Mouse (Mus musculus) spleen, postnatal 4 days (tissue): Measurements from ENCODE around the gene Fam71a.

Source experiments
- DNase-seq, 2 experiments: peaks; one replicate each; pipeline ENCODE4 v3.0.0; 2022; ENCODE audit warnings: low spot score in 2 of 2

The Fam71a gene

DNA sequence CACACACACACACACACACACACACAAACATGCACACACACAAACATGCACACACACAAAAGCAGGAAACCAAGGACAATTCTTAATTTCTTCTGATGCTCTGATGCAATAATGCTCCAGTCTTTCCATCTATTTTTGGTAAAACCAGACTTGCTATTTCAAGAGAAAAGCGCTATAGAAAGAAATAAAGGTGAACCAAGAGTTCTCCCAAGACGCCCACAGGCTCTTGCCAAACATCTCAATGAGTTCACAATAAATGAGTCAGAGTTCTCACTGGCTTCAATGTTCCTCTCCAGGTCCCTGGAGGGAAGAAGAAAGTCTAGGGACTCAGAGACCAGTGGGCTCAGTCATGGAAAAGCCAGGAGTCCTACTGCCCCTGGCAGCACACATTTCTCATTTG, 40.9 kb downstream of the Fam71a start:
- DNase-seq, result no peak

- DNase-seq, result no peak
Measured at GRCm38 (mm10) chr1:191122744-191123143, 41.9 kb downstream of the Fam71a start.

DNA sequence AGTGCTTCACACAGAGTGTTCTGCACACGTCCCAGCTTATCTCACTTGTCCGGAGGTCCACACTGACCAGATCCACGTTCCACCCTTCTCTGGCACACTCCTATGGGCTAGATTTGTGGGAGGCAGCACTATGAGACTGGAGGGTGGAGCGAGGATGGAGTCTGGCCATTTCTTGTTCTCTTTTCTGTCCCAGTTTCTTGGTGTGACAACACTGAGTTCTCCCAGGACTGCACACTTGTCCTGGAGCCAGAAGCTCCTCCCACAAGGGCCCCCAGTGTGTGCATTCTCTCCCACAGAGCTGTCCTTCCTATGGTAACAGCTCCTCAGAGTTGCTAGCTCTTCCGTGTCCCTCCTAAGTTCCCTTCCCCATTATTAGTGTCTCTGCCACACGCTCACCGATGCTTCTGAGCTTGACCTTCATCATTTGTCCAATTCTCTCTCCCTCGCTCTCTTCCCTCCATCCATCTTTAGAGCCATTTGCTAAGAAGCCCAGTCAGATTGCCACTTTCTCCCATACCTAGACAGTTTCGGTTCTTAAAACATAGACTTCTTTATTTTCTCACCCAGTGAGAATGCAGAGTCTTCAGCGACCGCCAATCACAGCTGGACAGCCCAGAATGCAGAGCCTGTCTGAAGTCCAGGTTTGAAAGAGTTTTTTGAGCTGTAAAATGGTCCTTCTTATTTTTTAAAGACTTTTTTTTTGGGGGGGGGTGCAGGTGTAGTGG, 48.9 kb downstream of the Fam71a start:
- DNase-seq, result no peak

DNA sequence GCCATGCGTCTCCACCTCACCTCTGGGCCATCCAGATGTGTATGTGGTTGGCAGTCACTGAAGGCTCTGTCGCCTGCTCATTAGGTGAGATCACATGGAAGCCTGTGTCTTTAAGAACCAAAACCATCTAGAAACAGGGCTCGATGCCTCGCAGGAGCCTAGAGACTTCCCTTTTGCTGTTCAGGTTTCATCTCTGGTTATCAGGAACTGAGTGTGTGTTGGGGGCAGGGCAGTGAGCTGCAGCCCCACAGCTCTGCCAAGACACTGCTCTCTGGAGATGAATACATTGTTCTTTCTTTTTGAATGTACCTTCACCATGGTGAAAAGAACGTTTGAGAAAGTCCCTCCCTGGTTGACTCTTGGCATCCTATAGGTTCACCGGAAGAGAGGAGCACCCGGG, 49.7 kb downstream of the Fam71a start:
- no peak for DNase-seq
